Mouse (Mus musculus): ENCODE data around the gene Nek1. TPM values are rescaled to one million over a fixed set of nuclear protein-coding genes. Genes with fewer than 3 reads are reported as not detected.

Nek1 gene
- total RNA-seq (2015; ENCODE audit: low replicate concordance): 14.3 and 15.9 TPM in 2 replicates
- 20.4 and 21.5 TPM in 2 replicates for total RNA-seq (2017; ENCODE audit: low replicate concordance)

- ATAC-seq (replicated peaks; ENCODE audit: low FRiP score, poor library complexity, severe bottlenecking): peak; percentile 91
Observed at GRCm38 (mm10) chr8:60992910-60993638, at the start of gene Nek1. TSS of gene Nek1 (plus strand) at chr8:60993195.

GRCm38 (mm10) chr8:60947503-60947902 is 45.5 kb upstream of the Nek1 start:
- ATAC-seq (replicated peaks; ENCODE audit: low FRiP score, poor library complexity, severe bottlenecking): no peak

GRCm38 (mm10) chr8:60949859-60950258 is 43.1 kb upstream of the Nek1 start:
- no peak for ATAC-seq (replicated peaks; ENCODE audit: low FRiP score, poor library complexity, severe bottlenecking)

- no peak for ATAC-seq (replicated peaks; ENCODE audit: low FRiP score, poor library complexity, severe bottlenecking)
Observed at GRCm38 (mm10) chr8:60951271-60951670, 41.7 kb upstream of the Nek1 start.

- ATAC-seq (replicated peaks; ENCODE audit: low FRiP score, poor library complexity, severe bottlenecking): no peak
Observed at GRCm38 (mm10) chr8:60951757-60952156, 41.2 kb upstream of the Nek1 start.

- 0 out of 2 replicates have a peak, but pooled peaks have one; percentile 30 for ATAC-seq (replicated peaks; ENCODE audit: low FRiP score, poor library complexity, severe bottlenecking)
Observed at GRCm38 (mm10) chr8:60952803-60953202, 40.2 kb upstream of the Nek1 start.

GRCm38 (mm10) chr8:60954281-60955014 is 38.5 kb upstream of the Nek1 start:
- peak; percentile 86 for ATAC-seq (replicated peaks; ENCODE audit: low FRiP score, poor library complexity, severe bottlenecking)

- peak; percentile 76 for ATAC-seq (replicated peaks; ENCODE audit: low FRiP score, poor library complexity, severe bottlenecking)
Observed at GRCm38 (mm10) chr8:60956847-60957246, 36.1 kb upstream of the Nek1 start.

GRCm38 (mm10) chr8:60962763-60963162 is 30.2 kb upstream of the Nek1 start:
- ATAC-seq (replicated peaks; ENCODE audit: low FRiP score, poor library complexity, severe bottlenecking): no peak

GRCm38 (mm10) chr8:60963931-60964330 is 29.1 kb upstream of the Nek1 start:
- ATAC-seq (replicated peaks; ENCODE audit: low FRiP score, poor library complexity, severe bottlenecking): no peak

- ATAC-seq (replicated peaks; ENCODE audit: low FRiP score, poor library complexity, severe bottlenecking): no peak
Observed at GRCm38 (mm10) chr8:60964518-60964917, 28.5 kb upstream of the Nek1 start.

GRCm38 (mm10) chr8:60965306-60965705 is 27.7 kb upstream of the Nek1 start:
- no peak for ATAC-seq (replicated peaks; ENCODE audit: low FRiP score, poor library complexity, severe bottlenecking)

GRCm38 (mm10) chr8:60965741-60966140 is 27.3 kb upstream of the Nek1 start:
- ATAC-seq (replicated peaks; ENCODE audit: low FRiP score, poor library complexity, severe bottlenecking): no peak

GRCm38 (mm10) chr8:60969091-60969490 is 23.9 kb upstream of the Nek1 start:
- ATAC-seq (replicated peaks; ENCODE audit: low FRiP score, poor library complexity, severe bottlenecking): peak; percentile 26; the same call in 1 of the 2 replicates

GRCm38 (mm10) chr8:60971808-60972207 is 21.2 kb upstream of the Nek1 start:
- ATAC-seq (replicated peaks; ENCODE audit: low FRiP score, poor library complexity, severe bottlenecking): no peak

- ATAC-seq (replicated peaks; ENCODE audit: low FRiP score, poor library complexity, severe bottlenecking): peak; percentile 75
Observed at GRCm38 (mm10) chr8:60973448-60973847, 19.5 kb upstream of the Nek1 start.

GRCm38 (mm10) chr8:60974837-60975236 is 18.2 kb upstream of the Nek1 start:
- peak; percentile 88 for ATAC-seq (replicated peaks; ENCODE audit: low FRiP score, poor library complexity, severe bottlenecking)

- no peak for ATAC-seq (replicated peaks; ENCODE audit: low FRiP score, poor library complexity, severe bottlenecking)
Observed at GRCm38 (mm10) chr8:60976818-60977217, 16.2 kb upstream of the Nek1 start.

- no peak for ATAC-seq (replicated peaks; ENCODE audit: low FRiP score, poor library complexity, severe bottlenecking)
Observed at GRCm38 (mm10) chr8:60978496-60978895, 14.5 kb upstream of the Nek1 start.

- ATAC-seq (replicated peaks; ENCODE audit: low FRiP score, poor library complexity, severe bottlenecking): no peak
Observed at GRCm38 (mm10) chr8:60981388-60981787, 11.6 kb upstream of the Nek1 start.

Data from erythroid progenitor cell, adult 5-6 weeks (primary cell).